Mouse (Mus musculus): ENCODE measurements around the gene Mctp2. TPM values are rescaled to one million over a fixed set of nuclear protein-coding genes. Genes with fewer than 3 reads are reported as not detected.

Mctp2 gene
- polyA plus RNA-seq, 1 experiment from 2014 or later: 0.13 TPM

DNA sequence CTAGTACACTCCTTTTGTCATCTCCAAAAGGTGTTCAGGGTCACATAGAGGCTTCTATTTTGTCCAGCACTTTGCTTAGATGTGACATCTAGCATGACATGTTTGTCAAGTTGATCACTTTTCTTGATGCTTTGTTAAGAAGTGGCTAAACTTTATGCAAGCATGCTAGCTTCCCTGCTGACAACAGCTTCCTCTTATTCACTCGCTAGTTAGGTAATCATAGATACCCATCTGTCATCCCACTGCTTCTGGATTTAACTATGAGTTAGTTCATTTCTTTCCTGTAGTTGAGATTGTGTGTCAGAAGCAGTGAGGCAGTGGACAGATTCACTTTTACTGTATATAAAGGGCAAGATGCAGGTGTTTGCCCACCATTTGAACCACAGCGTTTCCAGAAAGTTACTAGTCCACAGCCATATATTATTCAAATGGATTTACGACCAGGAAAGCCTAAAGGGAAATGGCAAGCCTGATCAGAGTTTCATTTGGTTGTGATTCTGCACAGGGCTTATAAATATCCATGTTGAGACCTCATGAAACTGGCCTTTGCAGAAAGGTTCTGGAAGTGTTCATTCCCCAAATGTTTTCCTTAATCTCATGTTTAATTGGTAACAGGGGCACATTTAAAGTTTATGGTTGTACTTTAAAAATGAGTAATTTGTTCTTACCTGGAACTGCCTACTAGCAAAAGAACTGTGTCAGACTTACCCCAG is 216.8 kb downstream of the Mctp2 start:
- Histone ChIP-seq H3K9me3 (no peaks in the 10 kb centered on the region), H3K36me3 (no peaks in the 10 kb centered on the region), H3K4me1 (replicated peaks) (no peaks in the 10 kb centered on the region), H3K27ac (no peak overlapping the region), H3K4me3 (no peak overlapping the region), H3K27me3 (ENCODE audit: insufficient read depth, poor library complexity, severe bottlenecking) (no peaks in the 10 kb centered on the region)
- no peak for DNase-seq (ENCODE audit: low spot score)
- WGBS: 87% methylated on average over 3 of the region's 3 CpGs

DNA sequence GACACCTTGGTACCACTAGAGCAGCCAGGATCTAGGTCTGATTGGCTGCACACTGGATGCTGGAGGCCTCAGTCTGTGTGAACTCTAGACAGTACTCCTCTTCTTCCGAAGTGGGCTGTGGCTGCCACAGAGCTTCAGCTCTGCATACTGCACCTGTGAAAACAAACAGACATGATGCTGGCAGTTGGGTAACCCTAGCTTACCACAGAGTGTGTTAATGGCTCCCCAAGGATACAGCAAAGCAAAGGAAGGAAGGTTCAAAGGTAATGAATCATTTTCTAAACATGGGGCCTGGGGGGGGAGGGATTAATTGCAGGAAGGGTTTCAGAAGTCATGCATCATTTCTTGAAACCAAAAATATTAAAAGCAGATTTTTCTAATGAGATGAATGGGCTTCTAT is 225.7 kb downstream of the Mctp2 start:
- no peak overlapping the region for H3K4me3 ChIP-seq
- 65% methylated on average over 1 of the region's 1 CpGs for WGBS
- 0 out of 2 replicates have a peak, but pooled peaks cover 4% of the 10 kb centered on the region for H3K4me1 ChIP-seq (replicated peaks)
- H3K27me3 ChIP-seq (ENCODE audit: insufficient read depth, poor library complexity, severe bottlenecking): no peaks in the 10 kb centered on the region
- no peak overlapping the region for H3K27ac ChIP-seq
- H3K36me3 ChIP-seq: no peaks in the 10 kb centered on the region
- peak; percentile 10 for DNase-seq (ENCODE audit: low spot score)
- H3K9me3 ChIP-seq: no peaks in the 10 kb centered on the region

DNA sequence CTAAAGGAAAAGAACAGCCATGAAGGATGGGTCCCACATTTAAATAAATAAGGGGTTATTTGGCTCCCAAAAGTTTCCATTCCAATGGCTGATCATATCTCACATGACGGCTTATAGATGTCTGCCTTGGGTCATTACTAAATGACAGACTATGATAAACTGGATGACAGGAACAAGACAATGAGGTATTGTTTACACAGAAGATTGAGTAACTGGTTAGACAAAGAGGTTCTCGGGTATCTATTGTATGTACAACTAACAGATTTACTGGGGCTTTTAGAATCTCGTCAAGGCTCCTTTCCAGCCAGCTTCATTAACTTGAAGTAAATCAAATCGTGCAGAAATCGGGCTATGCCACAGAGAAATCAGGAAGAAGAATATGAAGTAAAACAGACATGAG is 227.5 kb downstream of the Mctp2 start:
- H3K4me1 ChIP-seq (replicated peaks): no peaks in the 10 kb centered on the region
- no peaks in the 10 kb centered on the region for H3K9me3 ChIP-seq
- no peaks in the 10 kb centered on the region for H3K36me3 ChIP-seq
- H3K4me3 ChIP-seq: no peak overlapping the region
- DNase-seq (ENCODE audit: low spot score): no peak
- WGBS: 55% methylated on average over 5 of the region's 5 CpGs
- H3K27me3 ChIP-seq (ENCODE audit: insufficient read depth, poor library complexity, severe bottlenecking): no peaks in the 10 kb centered on the region
- H3K27ac ChIP-seq: no peak overlapping the region

DNA sequence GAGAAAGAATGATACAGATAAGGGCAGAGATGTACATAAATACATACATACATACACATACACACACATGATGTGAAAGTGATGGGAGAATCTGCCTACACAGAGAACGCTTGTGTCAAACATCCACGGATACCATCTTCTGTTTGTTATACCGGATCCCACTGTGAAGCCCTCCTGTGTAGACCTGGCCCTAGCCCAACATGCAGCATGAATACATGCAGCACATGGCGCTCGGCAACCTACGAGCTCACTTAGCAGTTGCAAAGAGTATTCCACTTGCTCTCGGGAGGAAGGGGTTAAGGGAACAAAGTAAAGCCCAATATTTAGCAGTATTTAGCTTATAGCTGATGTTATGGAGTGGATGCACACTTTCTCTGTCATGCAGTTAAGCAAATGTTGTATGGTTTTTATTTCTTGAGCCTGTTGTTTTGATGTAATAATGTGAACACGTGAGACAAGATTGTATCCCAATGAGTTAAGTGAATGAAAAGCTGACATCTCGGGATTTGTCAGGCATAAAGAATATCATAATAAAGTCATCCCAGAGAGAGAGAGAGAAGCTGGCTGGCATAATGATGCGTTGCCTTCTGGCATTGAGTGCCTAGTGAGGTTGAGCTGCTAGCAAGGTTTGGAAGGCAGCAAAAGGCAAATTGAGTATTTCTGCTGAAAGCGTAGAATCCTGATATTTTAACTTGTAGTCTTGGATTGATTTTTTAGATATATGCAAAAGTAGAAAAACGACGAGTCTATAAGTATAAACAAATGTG is 234.8 kb downstream of the Mctp2 start:
- 87% methylated on average over 13 of the region's 13 CpGs for WGBS
- no peak overlapping the region for H3K27ac ChIP-seq
- no peaks in the 10 kb centered on the region for H3K9me3 ChIP-seq
- H3K36me3 ChIP-seq: no peaks in the 10 kb centered on the region
- H3K27me3 ChIP-seq (ENCODE audit: insufficient read depth, poor library complexity, severe bottlenecking): no peaks in the 10 kb centered on the region
- no peak for DNase-seq (ENCODE audit: low spot score)
- no peaks in the 10 kb centered on the region for H3K4me1 ChIP-seq (replicated peaks)
- no peak overlapping the region for H3K4me3 ChIP-seq

DNA sequence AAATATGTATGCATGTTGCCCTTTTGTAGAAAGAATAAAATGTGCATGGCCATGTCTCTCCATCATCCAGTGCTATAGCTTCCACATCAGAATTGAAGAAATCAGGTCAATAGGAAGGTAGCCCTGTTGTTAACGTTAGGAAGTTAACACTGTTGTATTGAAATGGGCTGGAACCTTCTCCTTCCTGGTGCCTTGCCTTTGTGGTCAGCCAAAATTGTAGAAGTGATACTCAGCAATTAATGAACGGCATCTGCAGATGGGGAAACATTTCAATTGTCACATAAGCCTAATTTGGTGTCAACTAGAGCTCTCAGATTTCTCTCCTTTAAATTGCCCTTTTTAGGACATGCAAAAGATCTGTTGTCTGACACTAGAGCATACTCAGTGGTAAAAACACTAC is 238.0 kb downstream of the Mctp2 start:
- no peaks in the 10 kb centered on the region for H3K36me3 ChIP-seq
- H3K4me3 ChIP-seq: no peak overlapping the region
- H3K9me3 ChIP-seq: no peaks in the 10 kb centered on the region
- no peaks in the 10 kb centered on the region for H3K4me1 ChIP-seq (replicated peaks)
- no peak for DNase-seq (ENCODE audit: low spot score)
- H3K27me3 ChIP-seq (ENCODE audit: insufficient read depth, poor library complexity, severe bottlenecking): no peaks in the 10 kb centered on the region
- WGBS: 87% methylated on average over 2 of the region's 2 CpGs
- no peak overlapping the region for H3K27ac ChIP-seq

DNA sequence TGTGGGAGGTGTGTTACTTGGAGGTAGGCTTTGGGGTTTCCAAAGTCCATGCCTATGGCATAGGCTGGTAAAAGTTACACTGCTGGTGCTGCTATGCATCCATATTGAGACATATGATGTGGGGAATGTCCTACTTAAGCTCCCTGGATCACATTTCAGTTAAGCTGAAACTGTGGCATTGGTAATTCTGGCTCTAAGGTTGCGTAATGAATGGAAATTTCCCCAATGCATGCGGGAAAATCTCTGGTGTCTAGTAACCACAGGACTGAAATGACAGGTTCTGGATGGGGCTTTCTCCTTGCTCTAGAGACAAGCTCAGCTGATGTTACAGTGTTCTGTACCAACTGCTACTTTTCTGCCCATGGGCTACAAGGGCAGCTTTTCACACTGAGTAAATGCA is 240.1 kb downstream of the Mctp2 start:
- DNase-seq (ENCODE audit: low spot score): no peak
- Histone ChIP-seq H3K27ac (no peak overlapping the region), H3K27me3 (ENCODE audit: insufficient read depth, poor library complexity, severe bottlenecking) (no peaks in the 10 kb centered on the region), H3K36me3 (no peaks in the 10 kb centered on the region), H3K9me3 (no peaks in the 10 kb centered on the region), H3K4me1 (replicated peaks) (no peaks in the 10 kb centered on the region), H3K4me3 (no peak overlapping the region)
- WGBS: 89% methylated on average over 2 of the region's 2 CpGs

DNA sequence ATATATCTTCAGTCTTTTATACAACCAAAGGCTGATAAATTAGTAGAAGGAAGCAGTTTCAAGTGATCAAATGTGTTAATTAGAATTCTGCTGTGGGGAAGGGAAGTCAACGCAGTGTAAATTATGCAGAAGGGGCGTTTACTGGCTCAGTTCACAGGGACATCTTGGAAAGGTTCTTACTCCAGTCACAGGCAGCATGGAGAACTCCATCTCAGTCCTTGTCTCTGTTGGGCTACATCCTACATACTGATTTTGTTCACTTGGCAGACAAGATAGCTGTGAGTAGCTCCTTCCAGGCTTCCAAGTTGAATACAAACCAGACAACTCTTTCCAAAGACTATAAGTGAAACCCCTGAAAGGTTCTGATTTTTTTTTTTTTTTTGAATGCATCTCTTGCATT is 254.6 kb downstream of the Mctp2 start:
- no peak for DNase-seq (ENCODE audit: low spot score)
- no peak overlapping the region for H3K27ac ChIP-seq
- H3K4me1 ChIP-seq (replicated peaks): no peaks in the 10 kb centered on the region
- WGBS: 80% methylated on average over 2 of the region's 2 CpGs
- H3K4me3 ChIP-seq: no peak overlapping the region
- no peaks in the 10 kb centered on the region for H3K9me3 ChIP-seq
- no peaks in the 10 kb centered on the region for H3K27me3 ChIP-seq (ENCODE audit: insufficient read depth, poor library complexity, severe bottlenecking)
- no peaks in the 10 kb centered on the region for H3K36me3 ChIP-seq

DNA sequence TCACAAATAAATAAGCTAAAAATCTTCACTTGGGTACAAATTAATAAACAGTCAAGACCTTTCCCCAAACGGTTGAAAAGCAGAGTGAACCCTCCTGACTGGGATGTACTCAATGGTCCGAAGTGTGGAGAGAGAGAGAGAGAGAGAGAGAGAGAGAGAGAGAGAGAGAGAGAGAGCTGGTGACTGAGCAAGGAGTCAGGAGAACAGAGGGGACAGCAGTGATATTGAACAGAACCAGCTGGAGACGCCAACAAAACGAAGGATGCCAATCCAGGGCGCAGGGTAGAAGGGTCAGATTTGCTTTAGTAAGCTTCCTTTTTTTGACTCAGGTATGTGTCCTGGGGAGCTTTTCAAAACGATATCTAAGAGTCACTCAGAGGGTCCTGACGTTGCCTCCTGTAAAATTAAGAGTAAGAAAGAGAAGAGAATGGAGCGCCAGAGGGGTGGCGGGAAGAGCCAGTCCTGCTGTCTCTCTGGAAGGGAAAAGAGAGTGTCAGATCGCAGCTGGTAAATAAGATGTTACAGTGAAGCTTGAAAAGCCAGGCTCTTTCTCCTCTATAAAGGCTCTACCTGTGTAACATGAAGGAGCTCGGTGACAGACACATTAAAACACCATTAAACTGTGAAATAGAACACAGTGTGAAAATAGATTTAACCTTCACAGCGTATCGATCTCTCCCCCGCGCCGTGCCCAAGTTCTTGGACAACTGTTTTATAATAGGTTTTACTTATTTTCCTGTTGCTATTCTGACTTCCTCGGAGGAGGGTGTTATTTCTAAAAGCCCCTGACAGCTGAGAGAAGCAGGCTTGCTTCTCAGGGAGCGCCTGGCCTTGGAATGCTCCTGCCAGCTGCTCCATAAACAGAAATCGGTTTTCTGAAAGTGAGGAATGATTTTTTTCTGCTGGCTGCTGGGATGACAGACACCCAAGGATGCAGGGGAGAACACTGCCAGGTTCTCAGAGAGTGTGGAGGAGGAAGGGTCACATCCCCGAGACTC is 258.5 kb downstream of the Mctp2 start:
- H3K36me3 ChIP-seq: no peaks in the 10 kb centered on the region
- H3K27me3 ChIP-seq (ENCODE audit: insufficient read depth, poor library complexity, severe bottlenecking): no peaks in the 10 kb centered on the region
- H3K9me3 ChIP-seq: no peaks in the 10 kb centered on the region
- WGBS: 76% methylated on average over 20 of the region's 20 CpGs
- H3K4me3 ChIP-seq: no peak overlapping the region
- DNase-seq (ENCODE audit: low spot score): no peak
- no peaks in the 10 kb centered on the region for H3K4me1 ChIP-seq (replicated peaks)
- H3K27ac ChIP-seq: no peak overlapping the region
